Mouse (Mus musculus): ENCODE results near the gene Soga1. TPM values are rescaled to one million over a fixed set of nuclear protein-coding genes. Genes with fewer than 3 reads are reported as not detected.

Soga1 gene
- total RNA-seq, 2 experiments from 2014 or later = 15.4 to 20.3 TPM

DNA sequence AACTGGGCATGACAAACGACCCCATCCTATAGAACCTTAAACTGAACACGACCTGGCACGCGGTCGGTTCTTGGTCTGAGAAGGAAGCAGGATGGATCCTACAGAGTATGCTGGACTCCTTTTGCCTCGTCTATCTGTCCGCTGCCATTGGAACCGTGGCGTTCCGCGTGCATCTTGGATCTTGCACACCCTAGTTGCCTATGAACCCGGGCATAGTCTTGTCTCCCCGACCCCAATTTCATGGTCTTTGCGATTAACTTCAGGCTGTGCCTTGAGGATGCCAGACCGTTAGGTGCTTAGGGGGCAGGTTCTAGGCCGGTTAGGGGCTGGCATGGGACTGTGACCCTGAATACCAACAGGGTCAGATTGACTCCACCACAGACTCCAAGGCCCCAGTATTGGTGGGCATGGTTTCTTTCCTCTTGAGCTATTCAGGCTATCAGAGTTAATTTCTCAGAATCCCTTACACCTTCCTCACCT, 687 bp upstream of the Soga1 start:
- DNase-seq = no peak

DNA sequence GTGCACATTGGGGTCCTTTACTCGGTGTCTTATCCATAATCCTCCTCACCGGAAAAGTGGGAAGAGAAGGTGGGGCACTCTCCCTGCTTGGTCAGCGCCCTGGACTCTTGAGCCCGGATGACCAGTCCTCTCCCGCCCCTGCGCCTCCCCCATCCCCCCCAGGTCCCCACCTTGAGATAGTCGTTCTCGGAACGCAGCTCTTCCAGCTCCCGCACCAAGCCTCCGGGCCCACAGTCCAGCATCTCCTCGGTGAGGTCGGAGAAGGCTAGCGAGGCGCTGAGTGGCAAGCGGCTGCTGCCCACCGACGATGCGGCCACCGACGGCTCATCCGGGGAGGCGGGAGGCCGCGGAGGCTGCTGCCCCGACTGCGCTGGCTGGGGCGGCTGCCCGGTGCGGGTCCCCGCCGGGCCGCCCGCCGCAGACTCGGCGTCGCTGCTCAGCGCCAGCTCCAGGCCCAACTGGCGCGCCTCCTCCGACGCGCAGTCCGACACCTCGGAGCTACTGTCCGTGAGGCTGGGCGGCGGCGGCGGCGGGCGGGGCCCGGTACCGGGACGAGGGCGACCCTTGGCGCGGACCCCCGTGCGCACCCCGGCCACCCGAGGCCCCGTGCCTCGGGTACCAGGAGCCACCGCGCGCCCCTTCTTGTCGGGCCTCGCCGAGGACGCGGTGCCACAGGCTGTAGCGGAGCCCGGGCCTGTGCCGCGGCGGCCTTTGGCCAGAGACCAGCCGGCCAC, 828 bp downstream of the Soga1 start:
- DNase-seq = peak; percentile 62

DNA sequence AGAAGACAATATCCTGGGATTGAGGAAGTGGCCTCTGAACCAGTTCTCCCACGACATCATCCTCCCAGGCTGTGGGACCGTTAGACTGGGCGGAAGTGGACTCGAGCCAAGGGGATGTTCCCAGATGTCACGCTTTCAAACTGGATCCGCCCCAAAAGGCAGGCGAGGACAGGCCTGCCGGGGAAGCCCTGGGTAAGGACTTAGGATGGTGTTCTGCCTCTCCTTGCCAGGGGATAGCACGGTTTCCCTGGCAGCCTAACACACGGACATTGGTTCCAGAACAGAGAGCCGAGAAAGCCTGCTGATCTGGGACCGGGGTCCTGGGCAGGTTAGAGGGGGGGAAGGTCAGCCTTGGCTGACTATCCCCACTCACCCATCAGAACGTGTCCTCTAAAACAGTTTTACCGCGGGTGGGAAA, 1.4 kb downstream of the Soga1 start:
- peak; percentile 91 for DNase-seq

DNA sequence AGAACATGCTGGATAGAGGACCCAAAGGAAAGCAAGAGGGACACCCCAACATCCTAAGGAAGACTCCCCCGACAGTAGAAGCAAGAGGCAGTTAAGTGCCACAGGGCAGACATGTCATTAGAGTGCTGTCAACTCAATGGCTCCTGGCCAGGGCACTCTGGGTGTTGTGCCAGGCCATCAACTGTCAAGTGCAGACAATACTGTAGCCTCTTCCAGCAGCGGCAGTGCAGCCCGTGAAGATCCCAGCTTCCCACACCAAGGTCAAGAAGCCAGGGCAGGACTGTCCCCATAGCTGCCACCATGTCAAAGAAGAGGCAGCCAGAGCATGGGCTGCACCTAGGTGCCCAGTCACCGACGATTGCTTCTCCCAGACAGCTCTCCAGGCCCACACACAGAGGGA, 1.9 kb downstream of the Soga1 start:
- DNase-seq = peak; percentile 54

DNA sequence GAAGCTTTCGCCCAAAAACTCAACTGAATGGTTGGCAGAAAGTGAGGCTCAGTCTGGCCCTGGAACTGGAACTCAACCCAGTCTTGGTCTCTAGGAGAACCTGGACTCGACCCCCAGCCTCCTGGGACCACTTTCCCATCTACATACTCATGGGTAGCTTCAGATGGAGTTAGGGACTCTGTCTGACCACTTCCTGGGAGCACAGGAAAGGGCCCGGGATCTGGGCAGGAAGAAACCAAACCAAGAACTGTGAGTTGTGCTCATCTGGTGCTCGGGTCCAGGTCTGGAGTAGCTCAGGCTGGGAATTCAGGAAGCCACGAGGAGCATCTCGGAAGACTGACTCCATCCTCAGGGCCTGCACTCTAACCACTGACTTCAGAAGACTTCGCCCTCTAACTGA, 2.5 kb downstream of the Soga1 start:
- DNase-seq = no peak

DNA sequence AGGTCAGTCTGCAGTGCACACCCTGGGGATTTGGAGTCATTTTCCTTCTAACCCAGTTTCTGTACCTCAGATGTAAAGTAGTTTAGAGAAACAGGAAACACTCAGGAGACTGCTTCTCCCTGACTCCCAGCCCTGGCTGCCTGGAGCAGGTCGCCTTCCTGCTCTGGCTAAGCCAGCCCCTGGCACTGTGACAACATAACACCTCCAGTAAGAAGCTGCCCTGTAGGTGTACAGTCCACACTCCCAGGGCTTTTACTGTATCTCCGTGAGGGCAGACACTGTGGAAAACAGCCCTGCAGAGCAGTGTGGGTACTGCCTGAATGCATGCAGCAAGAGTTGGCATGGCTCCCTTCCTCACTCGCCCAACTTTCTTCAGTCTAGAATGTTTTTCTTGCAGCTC, 3.4 kb downstream of the Soga1 start:
- DNase-seq = no peak

DNA sequence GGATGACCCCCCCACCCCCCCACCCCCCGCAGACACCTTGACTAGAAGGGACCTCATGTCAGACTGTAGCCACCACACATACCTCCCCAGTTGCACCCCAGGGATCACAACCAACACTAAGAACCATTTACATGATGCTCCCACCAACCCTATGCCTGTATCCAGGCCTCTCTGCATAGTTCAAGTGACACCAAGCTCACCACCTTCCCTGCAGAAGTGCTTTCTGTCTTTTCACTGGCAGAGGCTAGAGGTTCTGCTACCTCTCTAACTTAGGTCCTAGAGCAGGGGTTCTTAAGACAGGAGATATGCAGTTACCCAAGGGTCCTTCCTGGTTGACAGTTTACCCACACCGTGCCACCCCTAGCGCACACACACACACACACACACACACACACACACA, 3.8 kb downstream of the Soga1 start:
- no peak for DNase-seq

DNA sequence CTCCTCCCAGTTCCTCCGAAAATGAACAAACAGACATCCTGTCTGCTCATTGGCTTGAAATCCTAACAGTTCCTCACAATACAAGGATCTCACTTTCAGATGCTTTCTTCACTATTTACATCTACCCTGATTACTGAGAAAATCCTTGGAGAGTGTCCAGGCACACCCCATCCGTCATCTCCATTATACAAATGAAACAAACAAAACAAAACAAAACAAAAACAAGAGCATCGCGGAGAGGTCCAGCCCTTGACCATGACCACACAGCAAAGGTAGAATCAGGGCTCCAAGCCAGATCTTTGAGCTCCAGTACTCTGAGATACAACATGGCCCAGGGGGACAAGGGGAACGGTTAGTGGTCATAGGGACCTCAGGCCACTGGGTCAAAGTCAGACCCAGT, 4.3 kb downstream of the Soga1 start:
- DNase-seq = no peak

DNA sequence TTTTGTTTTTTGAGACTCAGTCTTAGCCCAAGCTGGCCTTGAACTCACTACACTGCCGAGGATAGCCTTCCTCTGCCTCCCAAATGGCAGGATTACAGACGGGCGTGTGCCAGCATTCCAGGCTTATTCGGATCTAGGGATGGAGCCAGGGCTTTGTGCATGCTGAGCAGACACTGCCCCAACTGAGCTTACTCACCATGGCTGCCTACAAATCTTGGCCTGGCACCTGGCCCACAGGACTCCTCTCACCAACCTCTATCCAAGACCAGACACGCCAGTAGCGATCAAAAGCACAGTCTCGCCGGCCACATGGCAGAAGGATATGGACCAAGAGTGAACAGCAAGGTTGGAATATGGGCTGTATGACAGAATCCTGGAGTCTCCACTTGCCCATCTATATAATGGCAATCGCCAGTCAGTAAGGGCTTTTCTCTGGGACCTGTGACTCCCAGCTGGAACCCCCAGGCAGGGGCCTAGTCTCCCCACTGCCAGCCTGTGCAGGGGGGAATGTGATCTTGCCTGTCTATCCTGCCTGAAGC, 4.8 kb downstream of the Soga1 start:
- peak; percentile 64 for DNase-seq

DNA sequence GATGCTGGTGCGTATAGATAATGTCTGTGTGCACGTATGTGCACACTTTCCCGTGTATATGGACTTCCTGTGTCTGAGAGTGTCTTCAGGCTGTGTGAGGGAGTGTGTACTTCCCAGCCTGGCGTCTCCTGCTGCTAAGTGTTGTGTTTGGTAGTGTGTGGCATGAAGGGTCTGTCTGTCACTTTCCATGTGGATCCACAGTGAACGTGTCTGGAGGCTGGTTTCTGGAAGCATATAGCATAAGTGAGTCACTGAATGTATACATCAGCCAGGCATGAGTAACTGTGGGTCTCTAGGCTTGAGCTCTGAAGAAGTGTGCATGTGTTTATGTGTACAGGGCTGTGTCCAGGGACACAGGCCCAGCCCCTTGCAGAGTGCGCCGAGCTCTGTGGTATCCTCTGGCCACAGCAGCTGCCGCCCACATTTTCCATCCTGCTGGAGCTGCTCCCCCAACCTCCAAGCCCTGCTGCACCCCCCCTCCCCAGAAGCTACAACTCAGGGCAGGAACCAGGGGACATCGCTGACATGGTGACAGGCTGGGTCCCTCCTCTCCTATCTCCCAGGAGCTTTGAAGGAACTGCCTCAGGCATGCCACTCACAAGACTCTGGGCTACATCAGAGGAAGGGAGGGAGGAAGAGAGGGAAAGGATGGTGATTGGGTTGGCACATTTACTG, 5.5 kb downstream of the Soga1 start:
- no peak for DNase-seq

DNA sequence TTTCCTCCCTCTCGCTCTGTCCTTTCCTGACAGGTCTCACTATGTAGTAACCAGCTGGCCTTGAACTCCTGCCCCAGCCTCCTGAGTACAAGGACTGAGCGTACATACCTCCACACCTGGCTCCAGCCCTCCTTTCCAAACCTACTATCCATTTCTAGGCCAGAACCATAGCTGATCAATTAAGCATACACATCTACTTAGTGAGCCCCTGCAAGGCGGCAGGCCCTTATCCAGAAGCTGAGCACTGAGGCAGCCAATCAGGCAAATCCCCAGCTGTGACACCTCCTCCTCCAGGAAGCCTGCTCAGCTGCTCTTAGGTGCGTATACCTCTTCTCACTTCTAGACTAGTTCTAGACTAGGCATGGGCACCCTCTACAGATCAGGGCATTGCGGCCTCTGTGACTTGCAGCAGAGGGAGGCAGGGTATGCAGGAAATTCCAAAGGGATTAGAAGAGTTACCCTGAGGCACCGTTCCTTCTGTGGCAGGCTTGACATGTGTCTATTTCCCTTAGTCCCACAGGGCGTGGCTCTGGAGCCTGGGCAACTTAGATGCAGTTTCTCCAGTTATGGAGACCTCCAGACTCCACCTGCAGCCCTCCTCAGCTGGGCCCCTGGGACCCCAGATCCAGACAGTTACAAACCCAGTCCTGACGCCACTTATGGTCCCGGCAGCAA, 6.6 kb downstream of the Soga1 start:
- no peak for DNase-seq

DNA sequence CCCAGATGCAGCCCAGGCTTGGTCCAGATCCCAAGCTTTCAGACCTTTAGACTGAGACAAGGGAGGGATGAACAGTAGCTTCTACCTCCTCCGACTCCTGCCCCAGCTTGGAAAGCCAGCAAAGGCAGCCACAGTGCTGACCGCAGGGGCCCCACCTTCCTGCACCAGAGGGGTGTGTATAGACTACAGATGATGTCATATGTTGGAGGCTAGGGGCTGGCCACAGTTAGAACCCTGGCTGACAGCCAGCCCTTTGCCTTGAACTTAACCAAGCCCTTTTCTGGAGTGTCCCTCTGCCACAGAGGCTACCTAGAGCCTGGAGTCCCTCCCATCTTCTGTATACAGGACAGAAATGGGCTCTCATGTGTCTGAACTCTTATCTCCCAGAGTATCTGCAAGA, 7.5 kb downstream of the Soga1 start:
- peak; percentile 70 for DNase-seq

DNA sequence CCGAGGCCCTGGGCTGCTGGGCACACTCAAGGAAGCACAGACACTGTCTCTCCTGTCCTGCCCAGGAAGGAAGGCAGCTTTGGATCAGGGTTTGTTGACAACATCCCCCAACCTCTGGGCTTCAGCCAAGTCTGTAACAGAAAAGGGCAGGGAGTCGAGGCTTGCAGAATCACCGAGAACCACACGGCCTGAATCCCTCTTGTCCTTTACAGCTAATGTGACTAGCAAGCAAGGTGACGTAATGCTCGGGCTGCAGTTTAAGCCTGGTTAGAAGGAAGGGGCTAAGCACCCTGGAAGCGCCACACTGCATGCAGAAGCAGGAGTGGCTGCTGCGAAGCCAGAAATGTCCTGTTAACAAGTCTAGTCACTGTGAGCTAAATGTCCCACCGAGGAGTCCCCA, 8.7 kb downstream of the Soga1 start:
- DNase-seq = no peak

DNA sequence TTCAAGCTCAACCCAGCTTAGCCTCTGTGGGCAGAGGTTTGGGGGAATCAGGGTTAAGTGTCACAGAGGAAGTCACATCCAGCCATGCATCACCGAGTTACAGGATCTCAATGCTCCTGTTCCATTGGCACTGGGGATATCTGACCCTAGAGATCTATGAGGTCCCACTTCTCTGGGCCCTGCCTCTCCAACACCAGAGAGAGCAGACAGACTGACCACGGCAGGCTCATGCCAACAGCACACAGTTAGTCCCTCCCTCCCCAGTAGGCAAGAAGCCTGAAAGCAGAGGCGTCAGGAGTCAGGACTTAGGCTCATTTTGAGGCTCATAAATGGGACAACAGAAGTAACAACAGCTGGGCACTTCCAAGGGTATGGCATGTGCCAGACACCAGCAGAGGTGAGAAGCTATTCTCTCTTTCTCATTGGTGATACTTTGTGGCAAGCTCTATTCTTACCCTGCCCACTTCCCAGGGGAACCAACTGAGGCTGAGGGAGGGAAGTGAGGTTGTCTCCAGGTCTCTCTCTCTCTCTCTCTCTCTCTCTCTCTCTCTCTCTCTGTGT, 9.2 kb downstream of the Soga1 start:
- DNase-seq = no peak

DNA sequence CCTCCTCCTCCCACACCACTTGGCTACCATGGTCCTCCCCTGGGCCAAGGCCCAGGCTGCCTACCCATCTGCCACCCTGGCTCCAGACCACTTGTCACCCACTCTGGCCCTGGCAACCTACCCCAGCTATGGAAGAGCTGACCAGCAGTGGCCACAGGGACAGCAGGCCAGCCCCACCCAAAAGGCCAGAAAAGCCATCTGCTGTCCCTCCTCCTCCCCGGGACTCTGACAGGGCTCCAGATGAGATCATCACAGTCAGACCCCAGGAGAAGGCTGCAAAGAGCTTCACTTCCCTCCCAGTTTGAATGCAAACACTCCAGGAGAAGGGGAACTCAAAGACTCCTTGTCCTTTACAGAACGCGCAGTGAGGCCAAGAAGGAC, 9.7 kb downstream of the Soga1 start:
- DNase-seq = peak; percentile 59

DNA sequence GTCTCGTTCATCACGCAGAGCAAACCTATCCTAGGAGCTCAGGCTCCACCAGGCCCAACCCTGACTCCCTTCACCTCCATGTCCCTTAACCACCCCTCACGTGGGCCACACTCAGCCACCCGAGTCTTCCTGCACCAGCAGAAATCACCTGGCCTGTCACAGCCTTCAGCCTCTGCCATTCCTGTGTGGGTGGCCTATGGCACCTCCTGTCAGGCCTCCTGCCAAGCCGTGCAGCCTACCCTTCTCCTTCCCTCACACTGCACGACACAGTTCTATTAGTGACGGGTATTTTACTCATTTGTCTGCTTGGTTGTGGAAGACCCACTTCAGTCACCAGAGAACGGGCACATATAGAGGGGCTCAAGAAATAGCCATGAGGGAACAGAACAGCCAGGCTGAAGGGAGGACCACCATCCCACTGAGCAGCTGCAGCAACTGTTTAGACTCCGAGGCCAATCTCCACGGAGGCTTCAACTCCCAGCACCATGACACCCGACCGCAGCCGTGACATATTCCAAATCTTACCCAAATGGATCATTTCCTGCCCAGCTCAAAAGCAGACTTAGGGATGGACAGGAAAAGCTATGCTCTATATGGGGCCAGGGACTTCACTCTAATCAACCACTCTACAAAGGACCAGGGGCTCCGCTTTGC, 10.2 kb downstream of the Soga1 start:
- no peak for DNase-seq

DNA sequence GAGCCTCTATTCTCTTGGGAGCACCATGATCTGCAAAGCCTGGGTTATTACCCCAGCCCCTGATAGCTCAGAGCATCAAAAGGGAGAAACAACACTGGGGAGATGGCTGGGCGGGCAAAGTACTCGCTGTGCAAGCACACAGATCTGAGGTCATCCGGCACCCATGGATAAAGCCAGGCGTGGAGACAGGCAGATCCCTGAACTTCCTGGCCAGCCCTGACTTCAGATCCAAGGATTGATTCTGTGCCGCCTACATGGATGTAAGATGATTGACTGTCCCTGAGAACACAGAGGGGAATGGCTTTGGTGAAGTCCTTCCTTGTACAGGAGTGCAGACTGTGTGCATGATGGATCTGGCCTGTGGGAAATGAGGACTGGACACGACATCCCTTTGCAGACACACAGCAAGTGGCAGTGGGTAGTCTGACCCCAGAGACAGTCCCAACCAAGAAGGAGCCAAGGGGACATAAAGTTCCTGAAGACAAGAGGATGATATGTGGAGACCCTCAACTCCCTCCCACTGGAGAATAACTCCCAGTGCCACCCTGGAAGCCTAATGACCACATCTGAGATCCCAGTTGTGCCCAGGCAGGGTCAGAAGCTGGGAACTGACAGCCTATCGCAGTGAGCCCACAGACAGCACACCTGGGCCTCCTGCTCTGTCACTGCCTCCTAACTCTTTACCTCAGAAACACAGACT, 12.2 kb downstream of the Soga1 start:
- DNase-seq = no peak

DNA sequence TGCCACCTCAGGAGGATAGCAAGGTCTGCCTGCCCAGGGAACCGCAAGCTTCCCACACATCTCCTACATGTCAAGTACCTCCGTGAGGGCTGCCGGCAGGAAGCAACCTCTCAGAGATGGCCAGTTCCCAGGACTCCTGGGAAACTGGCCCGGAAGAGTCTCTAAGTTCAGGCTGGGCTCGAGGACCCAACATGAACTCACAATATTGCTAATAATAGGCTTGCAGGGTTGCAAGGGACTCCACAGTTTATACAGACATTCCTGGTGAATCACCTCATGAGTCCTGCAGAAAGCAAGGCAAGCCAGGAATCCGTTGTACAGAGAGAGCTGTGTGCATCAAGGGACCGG, 13.2 kb downstream of the Soga1 start:
- no peak for DNase-seq

DNA sequence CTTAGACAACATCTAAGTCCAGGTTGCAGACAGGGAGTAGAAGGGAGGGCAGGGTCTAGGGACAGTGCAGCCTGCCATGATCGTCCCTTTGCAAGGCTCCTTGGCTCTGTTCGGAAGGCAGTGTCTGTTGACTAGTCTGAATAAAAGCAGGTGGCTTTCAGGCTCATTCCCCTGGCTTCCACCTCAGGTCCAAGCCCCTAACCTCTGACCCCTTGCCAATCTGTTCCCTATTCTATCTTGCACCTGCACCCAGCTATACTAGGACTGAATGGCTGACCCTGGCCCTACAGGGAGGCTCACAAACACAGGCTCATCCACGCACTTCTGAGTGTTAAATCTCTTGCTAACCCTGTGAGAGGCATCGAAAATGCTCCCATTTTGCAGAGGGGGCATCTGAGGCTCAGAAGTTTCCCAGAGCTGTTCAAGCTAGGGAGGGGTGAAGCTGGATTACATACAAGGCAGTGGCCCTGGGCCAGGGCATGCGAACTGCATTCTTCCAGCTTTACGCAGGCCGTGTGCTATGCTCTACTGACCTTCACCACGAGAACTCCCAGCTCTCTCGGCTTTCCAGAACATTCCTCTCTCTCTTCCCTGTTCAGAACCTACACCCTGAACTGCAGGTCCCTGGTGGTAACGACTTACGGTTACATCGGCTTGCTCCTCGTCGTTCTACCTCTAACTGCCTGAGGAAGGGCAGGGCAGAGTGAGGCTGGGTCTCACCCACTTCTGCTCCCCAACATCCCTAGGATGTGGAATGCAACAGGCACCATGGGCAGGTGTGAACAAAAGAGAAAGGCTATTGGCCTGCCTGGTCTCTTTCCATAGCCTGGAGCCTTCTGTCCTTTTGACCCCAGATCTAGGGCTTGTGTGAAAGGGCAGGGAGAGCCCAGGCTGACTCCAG, 13.8 kb downstream of the Soga1 start:
- DNase-seq = peak; percentile 50

DNA sequence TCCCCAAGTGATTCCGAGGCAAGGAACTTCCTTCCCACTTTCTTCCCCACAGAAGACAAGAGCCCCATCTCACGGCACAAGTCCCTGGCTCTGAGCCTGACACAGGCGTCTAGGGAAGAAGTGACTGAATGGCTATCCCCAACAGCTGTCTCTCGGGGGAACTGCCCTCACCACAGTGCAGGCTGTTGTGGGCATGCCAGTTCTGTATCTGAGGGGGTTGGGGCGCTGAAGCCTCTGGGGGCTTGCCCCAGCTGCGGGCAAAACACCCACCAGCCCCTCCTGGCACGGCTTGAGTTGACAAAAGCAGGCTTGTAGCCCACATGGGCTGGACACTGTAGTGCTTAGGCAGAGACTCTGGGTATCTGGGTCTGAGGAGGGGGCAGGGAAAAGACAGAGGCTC, 14.9 kb downstream of the Soga1 start:
- no peak for DNase-seq

DNA sequence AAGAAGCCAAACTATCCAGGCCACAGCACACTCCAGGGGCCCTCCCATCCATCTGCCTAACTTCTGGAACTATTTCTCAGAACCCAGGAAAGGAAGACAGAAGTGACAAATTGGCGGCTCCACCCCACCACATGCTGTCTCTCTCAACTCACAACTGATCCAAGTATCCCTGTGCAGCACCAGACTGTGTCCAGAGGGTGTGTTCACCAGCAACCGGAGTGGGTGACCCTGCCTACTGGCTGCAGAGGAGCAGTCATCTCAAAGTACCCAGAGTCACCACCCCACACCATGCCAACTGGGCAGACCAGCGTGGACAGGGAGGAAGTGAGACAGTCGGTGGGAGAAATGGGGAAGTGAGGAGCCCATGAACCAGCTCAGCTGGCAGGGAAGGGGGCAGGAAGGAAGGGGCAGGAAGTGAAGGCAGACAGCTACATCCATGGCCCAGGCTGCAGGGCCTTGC, 15.8 kb downstream of the Soga1 start:
- DNase-seq = no peak
